Mouse (Mus musculus) monocyte, adult 2 months (primary cell): ENCODE results near the gene Prr15l.

Experiments
- DNase-seq, 2 experiments: peaks; one replicate each; pipeline ENCODE4 v3.0.0; 2022; ENCODE audit warnings: low spot score in 2 of 2, low read depth in 1 of 2

Prr15l gene

GRCm38 (mm10) chr11:96928088-96928487 is at the start of gene Prr15l:
TSS of gene Prr15l (plus strand) at chr11:96928104.
- no peak for DNase-seq

GRCm38 (mm10) chr11:96878715-96879114 is 49.2 kb upstream of the Prr15l start:
- DNase-seq = no peak

GRCm38 (mm10) chr11:96879359-96879758 is 48.5 kb upstream of the Prr15l start:
- no peak for DNase-seq

DNA sequence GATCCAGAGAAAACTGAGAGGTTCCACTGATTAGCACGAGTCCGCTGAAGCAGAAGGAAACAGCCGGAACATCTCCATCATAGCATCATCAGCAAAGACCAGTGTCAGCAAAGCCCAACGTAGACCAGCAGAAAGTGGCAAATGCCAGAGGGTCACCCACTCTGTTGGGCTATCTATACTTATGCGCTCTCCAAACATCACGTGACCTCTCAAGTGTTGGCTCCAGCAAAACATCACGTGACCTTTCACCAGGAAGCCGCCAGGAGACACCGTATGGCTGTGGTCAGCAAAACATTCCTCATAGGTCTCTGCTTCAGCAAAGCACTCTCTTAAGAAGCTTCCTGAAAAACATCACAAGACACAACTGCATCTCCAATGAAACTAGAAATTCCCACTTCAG is 47.6 kb upstream of the Prr15l start:
- no peak for DNase-seq

GRCm38 (mm10) chr11:96885901-96886340 is 42.0 kb upstream of the Prr15l start:
- DNase-seq = no peak

- no peak for DNase-seq
Measured at GRCm38 (mm10) chr11:96886942-96887546, 40.9 kb upstream of the Prr15l start.

- no peak for DNase-seq
Measured at GRCm38 (mm10) chr11:96891784-96892527, 35.9 kb upstream of the Prr15l start.

DNA sequence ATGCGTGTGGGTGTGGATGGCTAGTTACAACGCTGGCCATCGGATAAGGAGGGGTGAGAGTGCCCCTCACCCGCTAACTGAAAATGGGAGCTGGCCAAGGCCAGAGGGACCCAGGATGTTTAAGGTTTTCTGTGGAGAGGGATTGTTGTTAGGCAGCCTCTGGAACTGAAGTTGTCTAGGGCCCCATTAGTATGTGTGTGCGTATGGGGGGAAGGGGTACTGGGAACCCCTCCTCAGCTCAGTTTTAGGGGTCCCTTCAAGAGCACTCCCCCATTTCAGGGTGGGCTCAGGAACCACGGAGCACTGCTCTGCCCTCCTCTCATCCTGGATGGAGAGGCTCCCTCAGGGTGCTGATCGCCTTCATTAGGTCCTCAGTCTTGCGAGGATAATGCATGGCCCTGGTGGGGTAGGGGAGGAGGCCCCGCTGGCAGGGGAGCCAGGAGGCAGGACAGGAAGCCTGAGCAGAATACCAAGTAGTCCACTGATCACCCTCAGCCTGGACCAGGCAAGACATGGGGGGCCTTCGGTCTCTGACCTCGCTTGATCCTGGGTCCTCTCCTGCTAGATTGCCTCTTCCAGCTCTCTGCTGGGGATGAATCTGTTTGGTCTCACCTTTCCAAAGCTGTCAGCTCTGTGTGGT is 34.6 kb upstream of the Prr15l start:
- no peak for DNase-seq

- no peak for DNase-seq
Measured at GRCm38 (mm10) chr11:96895886-96896285, 32.0 kb upstream of the Prr15l start.

DNA sequence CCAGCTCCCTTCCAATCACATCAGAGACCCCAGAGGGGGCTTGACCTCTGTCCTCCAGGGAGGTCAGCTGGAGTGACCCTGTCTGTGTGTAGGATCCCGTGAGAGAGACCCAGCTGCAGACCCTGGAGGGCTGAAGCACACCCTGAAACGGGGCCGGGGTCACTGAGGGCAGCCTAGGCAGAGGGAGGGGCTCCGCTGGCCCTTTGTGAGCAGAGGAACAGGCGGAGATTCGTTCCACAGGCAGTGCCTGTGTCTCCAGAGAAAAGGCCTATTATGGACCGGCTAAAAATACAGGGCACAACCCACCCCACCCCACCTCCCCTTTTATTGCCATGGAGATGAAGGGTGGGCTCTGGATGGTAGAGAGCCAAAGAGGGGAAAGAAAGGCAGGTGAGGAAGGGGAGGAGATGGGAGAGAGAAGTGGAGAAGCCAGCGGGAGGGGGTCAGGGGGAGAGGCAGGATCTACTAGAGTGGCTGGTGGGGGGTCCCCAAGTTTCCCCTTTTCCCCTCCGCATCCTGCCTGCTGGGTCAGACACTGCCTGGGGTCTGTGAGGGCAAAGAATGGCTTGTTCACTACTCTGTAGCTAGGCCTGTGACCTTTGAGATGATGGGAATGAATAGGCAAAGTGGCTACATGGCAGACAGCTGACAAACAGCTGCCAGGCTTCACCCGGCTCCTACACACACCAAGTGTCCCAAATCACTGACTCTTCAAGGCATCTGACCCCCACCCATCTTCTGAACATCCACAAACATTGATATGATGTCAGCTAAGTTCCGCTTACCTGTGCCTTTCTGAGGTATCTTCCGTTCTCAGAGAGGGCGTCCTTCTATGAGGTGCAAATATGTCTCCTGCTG is 28.2 kb upstream of the Prr15l start:
- DNase-seq = no peak

DNA sequence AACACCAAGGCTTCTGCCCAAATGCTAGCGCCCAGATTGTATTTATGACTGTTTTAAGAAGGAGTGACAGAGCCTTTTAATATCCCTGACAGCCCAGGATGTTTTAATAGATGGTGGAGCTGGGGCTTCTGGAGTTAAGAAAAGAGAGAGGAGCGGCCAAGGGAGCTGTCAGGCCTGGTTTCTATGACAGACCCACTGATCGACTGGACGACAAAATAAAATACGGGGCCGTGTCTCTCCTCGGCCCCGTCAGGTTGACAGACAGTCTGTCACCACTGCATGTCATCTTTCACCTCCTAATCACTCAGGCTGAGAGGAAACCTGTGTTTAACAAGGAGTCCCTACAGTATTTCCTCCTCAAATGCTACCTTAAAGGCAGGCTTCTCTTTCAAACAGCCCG is 26.6 kb upstream of the Prr15l start:
- DNase-seq = no peak

GRCm38 (mm10) chr11:96902639-96903635 is 25.0 kb upstream of the Prr15l start:
- no peak for DNase-seq

GRCm38 (mm10) chr11:96906431-96907161 is 21.3 kb upstream of the Prr15l start:
- no peak for DNase-seq

DNA sequence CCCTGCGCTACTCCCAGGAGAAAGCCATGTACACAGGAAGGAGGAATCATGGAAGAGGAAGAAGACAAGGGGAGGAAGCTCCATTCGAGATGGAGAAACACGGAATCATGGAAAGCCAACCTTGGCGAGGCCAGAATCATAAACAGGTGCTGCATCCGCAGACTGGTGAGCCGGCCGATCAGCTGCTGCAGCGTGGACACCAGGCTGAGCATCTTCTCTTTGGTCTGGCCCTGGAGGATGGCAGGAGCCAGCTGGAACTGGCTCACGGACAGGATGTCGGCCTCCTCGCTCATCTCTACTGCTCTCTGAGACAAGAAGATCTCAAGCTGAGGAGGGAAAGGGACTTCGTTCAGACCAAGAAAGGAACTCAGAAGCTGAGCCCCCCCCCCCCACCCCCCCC is 19.3 kb upstream of the Prr15l start:
- DNase-seq = no peak

DNA sequence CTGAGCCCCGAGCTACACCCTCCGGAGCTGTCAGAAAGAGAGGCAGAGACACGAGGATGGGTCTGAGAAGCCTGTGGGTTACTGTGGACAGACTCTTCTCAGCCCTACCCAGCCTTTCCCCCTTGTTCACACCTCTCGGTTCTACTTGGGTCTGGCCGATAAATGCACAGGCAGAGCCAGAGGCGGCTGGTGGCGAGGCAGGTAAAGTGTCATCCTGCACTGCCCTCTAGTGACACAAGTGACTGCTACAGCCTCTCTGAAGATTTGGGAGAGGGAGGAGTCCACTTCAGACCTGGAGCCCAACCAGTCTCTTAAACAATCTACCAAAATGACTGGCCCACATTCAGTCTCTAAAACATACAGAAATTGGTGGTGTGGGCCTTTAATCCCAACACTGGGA is 17.9 kb upstream of the Prr15l start:
- peak; percentile 28 to 50 for DNase-seq

DNA sequence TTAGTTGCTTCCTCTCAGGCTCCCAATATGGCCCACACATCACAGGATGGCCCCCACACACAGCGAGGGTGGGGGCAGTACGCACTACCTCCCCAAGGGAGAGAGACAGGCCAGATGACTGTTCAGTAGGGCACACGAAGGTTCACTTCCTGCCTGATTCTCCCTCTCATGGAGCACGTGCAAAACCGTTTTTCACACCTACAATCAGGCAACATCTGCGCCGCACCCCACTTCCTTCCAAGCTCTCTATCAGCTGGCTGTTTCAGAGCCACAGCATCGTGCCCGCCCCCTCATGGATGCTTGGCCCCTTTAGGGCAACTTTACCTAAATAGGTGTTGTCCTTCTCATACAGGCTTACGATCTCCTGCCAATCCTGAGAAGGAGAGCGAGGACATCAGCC is 15.2 kb upstream of the Prr15l start:
- DNase-seq = no peak

- DNase-seq = peak; percentile 97 to 99
Measured at GRCm38 (mm10) chr11:96916044-96916884, 11.6 kb upstream of the Prr15l start, which contains the start of gene Cdk5rap3. TSS of gene Cdk5rap3 (minus strand) at chr11:96916496.

DNA sequence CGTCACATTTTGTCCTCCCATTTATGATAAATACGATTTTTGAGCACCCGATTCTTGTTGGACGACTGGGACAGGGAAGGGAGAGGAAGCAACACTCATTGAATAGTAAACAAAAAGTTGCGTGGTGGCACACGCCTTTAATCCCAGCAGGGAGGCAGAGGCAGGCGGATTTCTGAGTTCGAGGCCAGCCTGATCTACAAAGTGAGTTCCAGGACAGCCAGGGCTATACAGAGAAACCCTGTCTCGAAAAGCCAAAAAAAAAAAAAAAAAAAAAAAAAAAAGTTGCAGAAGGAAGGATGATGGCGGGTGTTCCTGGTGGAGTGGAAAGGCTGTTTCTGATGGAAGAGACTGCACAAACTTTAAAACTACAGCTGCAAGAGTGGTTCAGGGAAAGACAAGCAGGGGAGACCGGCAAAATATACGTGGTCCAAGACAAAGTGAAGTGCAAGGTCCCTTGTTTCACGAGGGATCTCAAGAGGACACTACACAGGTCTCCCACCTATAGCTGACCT is 11.0 kb upstream of the Prr15l start:
- no peak for DNase-seq
